Mouse (Mus musculus): ENCODE measurements around the gene Mthfsd. TPM values are rescaled to one million over a fixed set of nuclear protein-coding genes. Genes with fewer than 3 reads are reported as not detected.

The Mthfsd gene
- polyA plus RNA-seq, 1 experiment from 2014 or later = 65.5 TPM

GRCm38 (mm10) chr8:121085011-121085410 lies 23.2 kb downstream of the Mthfsd start:
- Histone ChIP-seq H3K27ac (no peak overlapping the region), H3K9me3 (replicated peaks) (no peaks in the 10 kb centered on the region), H3K36me3 (no peaks in the 10 kb centered on the region), H3K27me3 (peaks cover 100% of the 10 kb centered on the region), H3K9ac (0 out of 2 replicates have a peak overlapping the region, but pooled peaks have one; percentile 12), H3K4me2 (peak overlapping the region; percentile 98), H3K4me3 (replicated peaks) (peak overlapping the region; percentile 62), H3K4me1 (peaks cover 46% of the 10 kb centered on the region)
- no peak for ATAC-seq (replicated peaks; ENCODE audit: low FRiP score)
- 5% methylated on average over 30 of the region's 30 CpGs for WGBS

DNA sequence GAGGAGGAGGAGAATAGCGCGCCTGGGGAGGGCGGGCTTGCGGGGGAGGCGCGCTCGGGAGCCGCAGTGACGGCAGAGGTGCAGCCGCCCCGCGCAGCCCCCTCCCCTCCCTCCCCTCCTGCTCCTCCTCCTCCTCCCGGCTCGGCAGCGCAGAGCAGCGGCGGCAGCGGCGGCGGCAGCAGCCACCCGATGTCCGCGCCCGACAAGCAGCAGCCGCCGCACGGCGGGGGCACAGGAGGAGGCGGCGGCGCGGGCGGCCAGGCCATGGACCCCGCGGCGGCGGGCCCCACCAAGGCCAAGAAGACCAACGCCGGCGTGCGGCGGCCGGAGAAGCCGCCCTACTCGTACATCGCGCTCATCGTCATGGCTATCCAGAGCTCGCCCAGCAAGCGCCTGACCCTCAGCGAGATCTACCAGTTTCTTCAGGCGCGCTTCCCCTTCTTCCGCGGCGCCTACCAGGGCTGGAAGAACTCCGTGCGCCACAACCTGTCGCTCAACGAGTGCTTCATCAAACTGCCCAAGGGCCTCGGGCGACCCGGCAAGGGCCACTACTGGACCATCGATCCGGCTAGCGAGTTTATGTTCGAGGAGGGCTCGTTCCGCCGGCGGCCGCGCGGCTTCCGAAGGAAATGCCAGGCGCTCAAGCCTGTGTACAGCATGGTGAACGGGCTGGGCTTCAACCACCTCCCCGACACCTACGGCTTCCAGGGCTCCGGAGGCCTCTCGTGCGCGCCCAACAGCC lies 23.8 kb downstream of the Mthfsd start, which contains the start of gene Foxf1:
Gene Foxf1, plus strand, starts transcription at position 177 of the 742 bp plus-strand sequence.
- H3K36me3 ChIP-seq = no peaks in the 10 kb centered on the region
- H3K4me2 ChIP-seq = peak within 1 kb of the TSS; percentile 98
- H3K4me1 ChIP-seq = peaks cover 40% of the 10 kb centered on the region
- no peaks in the 10 kb centered on the region for H3K9me3 ChIP-seq (replicated peaks)
- H3K27ac ChIP-seq = no peak within 1 kb of the TSS
- peak within 1 kb of the TSS; percentile 62 for H3K4me3 ChIP-seq (replicated peaks)
- H3K9ac ChIP-seq = peak within 1 kb of the TSS; percentile 50
- H3K27me3 ChIP-seq = peaks cover 100% of the 10 kb centered on the region
- WGBS = 0% methylated on average over 73 of the region's 83 CpGs
- ATAC-seq (replicated peaks; ENCODE audit: low FRiP score) = peak; percentile 53; the same call in 1 of the 2 replicates

GRCm38 (mm10) chr8:121083936-121084209 lies 24.3 kb downstream of the Mthfsd start:
- H3K9me3 ChIP-seq (replicated peaks) = no peaks in the 10 kb centered on the region
- H3K27me3 ChIP-seq = peaks cover 100% of the 10 kb centered on the region
- no peak; the same call in 1 of the 2 replicates for ATAC-seq (replicated peaks; ENCODE audit: low FRiP score)
- H3K36me3 ChIP-seq = no peaks in the 10 kb centered on the region
- peaks cover 37% of the 10 kb centered on the region for H3K4me1 ChIP-seq
- WGBS = 1% methylated on average over 17 of the region's 27 CpGs
- H3K27ac ChIP-seq = no peak overlapping the region
- peak overlapping the region; percentile 62 for H3K4me3 ChIP-seq (replicated peaks)
- peak overlapping the region; percentile 98 for H3K4me2 ChIP-seq
- peak overlapping the region; percentile 50 for H3K9ac ChIP-seq

GRCm38 (mm10) chr8:121083093-121083935 lies 24.9 kb downstream of the Mthfsd start:
- H3K4me1 ChIP-seq = peaks cover 37% of the 10 kb centered on the region
- peaks cover 100% of the 10 kb centered on the region for H3K27me3 ChIP-seq
- no peaks in the 10 kb centered on the region for H3K9me3 ChIP-seq (replicated peaks)
- H3K4me2 ChIP-seq = peak overlapping the region; percentile 98
- peak overlapping the region; percentile 50 for H3K9ac ChIP-seq
- H3K27ac ChIP-seq = no peak overlapping the region
- ATAC-seq (replicated peaks; ENCODE audit: low FRiP score) = peak; percentile 86
- peak overlapping the region; percentile 62 for H3K4me3 ChIP-seq (replicated peaks)
- under 1% methylated on average over 76 of the region's 89 CpGs for WGBS
- no peaks in the 10 kb centered on the region for H3K36me3 ChIP-seq

DNA sequence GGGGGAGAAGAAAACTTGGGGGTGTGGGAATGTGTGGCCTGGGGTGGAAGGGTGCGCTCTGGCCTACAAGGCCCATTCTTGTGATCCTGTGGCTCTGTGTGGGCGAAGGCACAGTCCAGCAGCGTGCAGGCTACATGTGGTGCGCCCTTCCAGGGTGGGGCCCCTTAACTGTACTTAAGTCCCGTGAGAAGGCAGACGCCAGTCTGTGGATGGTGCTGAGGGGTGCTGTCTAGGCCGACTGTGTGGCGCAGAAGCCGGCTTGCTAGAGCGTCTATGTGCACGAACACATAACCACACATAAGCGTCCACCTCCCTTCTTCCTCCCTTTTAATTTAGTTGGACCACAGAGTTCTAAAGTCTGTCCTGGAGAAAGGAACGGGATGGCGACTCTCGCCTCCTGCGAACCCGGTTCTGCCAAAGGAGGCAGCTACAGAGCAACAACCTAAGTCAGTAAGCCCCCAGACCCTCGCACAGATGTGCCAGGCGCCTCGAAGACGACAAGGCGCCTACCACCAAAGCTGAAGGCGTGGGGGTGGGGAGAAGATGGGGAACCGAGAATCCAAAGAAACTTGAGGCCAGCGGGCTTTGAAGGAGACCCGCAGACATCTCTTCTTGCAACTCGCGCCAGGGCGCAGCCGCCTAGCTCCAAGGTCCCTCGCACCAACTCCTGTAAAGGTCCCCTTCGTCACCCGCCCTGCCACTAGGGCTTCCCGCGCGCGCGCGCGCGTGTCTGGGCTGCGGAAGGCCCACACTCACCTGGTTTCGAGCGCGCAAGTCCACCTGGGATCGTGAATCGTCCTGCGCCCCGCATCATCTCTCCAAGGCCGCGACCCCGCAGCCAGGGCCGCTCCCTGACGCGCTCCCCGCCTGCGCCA lies 25.7 kb downstream of the Mthfsd start:
- Histone ChIP-seq H3K4me3 (replicated peaks) (peak overlapping the region; percentile 62), H3K9me3 (replicated peaks) (no peaks in the 10 kb centered on the region), H3K4me2 (peak overlapping the region; percentile 98), H3K4me1 (peaks cover 37% of the 10 kb centered on the region), H3K27me3 (peaks cover 100% of the 10 kb centered on the region), H3K36me3 (no peaks in the 10 kb centered on the region), H3K27ac (no peak overlapping the region), H3K9ac (0 out of 2 replicates have a peak overlapping the region, but pooled peaks have one; percentile 50)
- ATAC-seq (replicated peaks; ENCODE audit: low FRiP score) = no peak
- 2% methylated on average over 57 of the region's 57 CpGs for WGBS

GRCm38 (mm10) chr8:121081398-121081797 lies 26.8 kb downstream of the Mthfsd start:
- WGBS = 2% methylated on average over 7 of the region's 7 CpGs
- Histone ChIP-seq H3K4me3 (replicated peaks) (0 out of 2 replicates have a peak overlapping the region, but pooled peaks have one; percentile 2), H3K4me1 (peaks cover 37% of the 10 kb centered on the region), H3K36me3 (no peaks in the 10 kb centered on the region), H3K9ac (no peak overlapping the region), H3K27me3 (peaks cover 100% of the 10 kb centered on the region), H3K4me2 (no peak overlapping the region), H3K9me3 (replicated peaks) (no peaks in the 10 kb centered on the region), H3K27ac (no peak overlapping the region)
- ATAC-seq (replicated peaks; ENCODE audit: low FRiP score) = no peak

DNA sequence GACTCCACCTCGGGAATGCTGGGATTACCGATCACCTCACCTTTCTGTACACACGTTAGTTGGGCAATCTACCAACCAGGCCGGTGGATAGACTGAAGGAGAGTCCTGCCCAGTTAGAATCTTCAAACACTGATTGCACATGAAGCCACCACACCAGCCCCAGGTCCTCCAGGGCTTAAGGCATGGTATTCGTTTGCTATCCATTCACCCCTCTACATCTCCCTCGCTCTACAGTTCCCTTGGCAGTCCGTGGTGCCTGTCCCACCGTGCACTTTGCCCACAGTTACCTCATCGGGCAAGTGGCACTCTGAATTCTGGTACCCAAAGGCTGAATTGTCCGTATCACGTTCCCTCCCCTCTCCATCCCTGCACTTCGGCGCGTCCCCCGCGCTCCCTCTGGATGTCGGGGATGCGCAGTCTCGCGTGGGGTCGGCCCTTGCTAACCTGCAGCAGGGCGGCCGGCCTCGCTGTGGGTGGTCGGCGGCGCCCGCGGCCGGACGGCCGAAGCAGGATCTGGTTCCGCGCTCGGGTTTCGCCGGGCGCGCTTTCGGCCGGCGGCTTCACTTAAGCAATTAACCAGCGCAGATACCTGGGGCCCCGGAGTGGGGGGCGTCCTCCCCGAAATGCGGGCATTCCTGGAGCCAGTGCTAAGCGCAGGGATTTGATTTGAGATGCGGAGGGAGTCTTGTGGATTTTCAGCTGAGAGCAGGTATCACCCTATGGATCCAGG lies 27.7 kb downstream of the Mthfsd start:
- WGBS = under 1% methylated on average over 49 of the region's 49 CpGs
- H3K4me2 ChIP-seq = peak overlapping the region; percentile 14
- H3K9me3 ChIP-seq (replicated peaks) = no peaks in the 10 kb centered on the region
- H3K4me3 ChIP-seq (replicated peaks) = no peak overlapping the region
- no peak overlapping the region for H3K27ac ChIP-seq
- peaks cover 37% of the 10 kb centered on the region for H3K4me1 ChIP-seq
- ATAC-seq (replicated peaks; ENCODE audit: low FRiP score) = no peak
- no peaks in the 10 kb centered on the region for H3K36me3 ChIP-seq
- H3K27me3 ChIP-seq = peaks cover 100% of the 10 kb centered on the region
- H3K9ac ChIP-seq = no peak overlapping the region

DNA sequence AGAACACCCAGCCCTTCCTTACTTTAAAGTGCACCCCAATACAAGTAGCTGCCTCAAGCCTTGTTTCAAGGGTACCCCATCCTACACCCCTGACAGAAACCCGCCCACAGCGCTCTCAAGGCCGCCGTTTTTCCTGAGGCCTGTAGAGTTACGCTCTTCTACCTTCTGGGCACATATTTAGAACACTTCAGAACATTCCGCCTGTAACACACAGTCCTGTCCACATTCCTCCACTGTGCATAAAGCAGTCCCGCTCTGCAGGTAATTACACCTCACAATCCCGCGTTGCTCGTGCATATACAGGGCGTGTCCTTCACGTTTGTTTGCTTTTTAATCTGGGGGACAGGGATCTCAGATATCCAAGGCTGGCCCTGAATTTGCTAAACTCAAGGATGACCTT lies 28.2 kb downstream of the Mthfsd start:
- Histone ChIP-seq H3K4me3 (replicated peaks) (no peak overlapping the region), H3K9me3 (replicated peaks) (no peaks in the 10 kb centered on the region), H3K4me2 (no peak overlapping the region), H3K36me3 (no peaks in the 10 kb centered on the region), H3K27me3 (peaks cover 100% of the 10 kb centered on the region), H3K4me1 (peaks cover 35% of the 10 kb centered on the region), H3K9ac (no peak overlapping the region), H3K27ac (no peak overlapping the region)
- ATAC-seq (replicated peaks; ENCODE audit: low FRiP score) = no peak
- WGBS = 7% methylated on average over 12 of the region's 12 CpGs

DNA sequence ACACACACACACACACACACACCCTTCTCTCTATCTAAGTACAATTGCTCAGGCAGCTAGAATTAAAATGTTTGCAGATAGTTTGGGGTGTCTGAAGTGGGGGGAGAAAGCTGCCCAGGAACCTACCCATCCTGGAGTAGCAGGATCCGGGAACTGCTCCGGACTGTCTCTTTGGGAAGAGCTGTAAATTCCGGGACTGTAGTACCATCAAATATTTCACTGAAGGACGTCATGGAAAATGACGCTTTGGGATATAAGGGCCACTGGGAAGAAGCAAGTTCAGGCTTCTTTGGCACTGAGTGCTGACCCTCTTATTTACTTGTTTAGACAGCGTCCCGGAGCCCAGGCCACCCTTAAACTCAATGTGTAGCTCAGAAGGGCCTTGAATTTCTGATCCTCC lies 29.0 kb downstream of the Mthfsd start:
- H3K36me3 ChIP-seq = no peaks in the 10 kb centered on the region
- no peak overlapping the region for H3K4me3 ChIP-seq (replicated peaks)
- H3K9ac ChIP-seq = no peak overlapping the region
- peaks cover 31% of the 10 kb centered on the region for H3K4me1 ChIP-seq
- ATAC-seq (replicated peaks; ENCODE audit: low FRiP score) = no peak
- WGBS = under 1% methylated on average over 7 of the region's 7 CpGs
- H3K4me2 ChIP-seq = no peak overlapping the region
- peaks cover 100% of the 10 kb centered on the region for H3K27me3 ChIP-seq
- no peak overlapping the region for H3K27ac ChIP-seq
- no peaks in the 10 kb centered on the region for H3K9me3 ChIP-seq (replicated peaks)

GRCm38 (mm10) chr8:121078721-121079120 lies 29.5 kb downstream of the Mthfsd start:
- no peak overlapping the region for H3K4me3 ChIP-seq (replicated peaks)
- no peak overlapping the region for H3K27ac ChIP-seq

DNA sequence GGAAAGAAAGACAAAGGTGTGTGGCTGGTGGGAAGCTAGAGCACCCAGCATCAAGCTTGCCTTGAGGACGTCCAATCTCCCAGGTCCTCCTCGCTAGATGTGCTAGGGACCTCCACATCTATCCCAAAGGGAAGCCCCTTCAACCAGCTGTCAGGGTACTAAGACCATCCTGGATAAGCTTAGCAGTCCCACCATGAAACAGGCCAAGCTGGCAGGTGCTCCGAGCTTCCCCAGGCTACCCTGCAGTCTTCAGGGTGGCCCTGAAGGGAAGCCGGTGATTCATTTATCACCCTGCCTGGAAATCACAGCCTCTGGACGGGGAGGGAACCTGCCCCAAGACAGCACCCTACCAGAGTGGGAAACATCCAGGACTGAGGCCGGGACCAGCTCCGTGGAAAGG lies 31.6 kb downstream of the Mthfsd start:
- H3K4me3 ChIP-seq (replicated peaks) = no peak overlapping the region
- peaks cover 29% of the 10 kb centered on the region for H3K4me1 ChIP-seq
- no peak for ATAC-seq (replicated peaks; ENCODE audit: low FRiP score)
- H3K27ac ChIP-seq = no peak overlapping the region
- 5% methylated on average over 7 of the region's 7 CpGs for WGBS
- no peaks in the 10 kb centered on the region for H3K36me3 ChIP-seq
- H3K27me3 ChIP-seq = peaks cover 100% of the 10 kb centered on the region
- no peak overlapping the region for H3K9ac ChIP-seq
- no peak overlapping the region for H3K4me2 ChIP-seq
- H3K9me3 ChIP-seq (replicated peaks) = no peaks in the 10 kb centered on the region

More at GRCm38 (mm10) chr8:121078721-121079120, 29.5 kb downstream of the Mthfsd start:
- no peaks in the 10 kb centered on the region for H3K36me3 ChIP-seq
- H3K4me2 ChIP-seq = no peak overlapping the region
- no peak for ATAC-seq (replicated peaks; ENCODE audit: low FRiP score)
- H3K27me3 ChIP-seq = peaks cover 100% of the 10 kb centered on the region
- no peaks in the 10 kb centered on the region for H3K9me3 ChIP-seq (replicated peaks)
- H3K9ac ChIP-seq = no peak overlapping the region
- 4% methylated on average over 14 of the region's 14 CpGs for WGBS
- H3K4me1 ChIP-seq = peaks cover 31% of the 10 kb centered on the region
